In genomic region chr2:94406083-94406957, GRCm38 (mm10) we compare ENCODE assay signal across 8 mouse cellular contexts. TPM values are rescaled to one million over a fixed set of nuclear protein-coding genes. Genes with fewer than 3 reads are reported as not detected.
DNase-seq lines count a peak whose midpoint lies in the region; ATAC-seq and TF ChIP-seq lines count a peak whose summit lies in the region.

Gene Ttc17 (minus strand): TSS chr2:94406689.

- H3K4me1 ChIP-seq in erythroblast, embryonic 14.5 days (ENCODE audit: control insufficient read depth): peaks cover 33% of the 10 kb centered on the region
- peaks cover 8% of the 10 kb centered on the region for H3K4me1 ChIP-seq in heart, embryonic 11.5 days (ENCODE audit: control insufficient read depth, insufficient read depth, low read length)
- H3K4me1 ChIP-seq in kidney, embryonic 16.5 days (ENCODE audit: insufficient read depth, low read length): peaks cover 19% of the 10 kb centered on the region
- peaks cover 17% of the 10 kb centered on the region for H3K4me1 ChIP-seq in liver, adult 2 months (ENCODE audit: control insufficient read depth, insufficient read depth, low read length)

- peak within 1 kb of the TSS; percentile 99 for H3ac ChIP-seq in C2C12 (ENCODE audit: control insufficient read depth, insufficient read length, low read depth)
- H3ac ChIP-seq in myocyte (ENCODE audit: control insufficient read depth, insufficient read length): peak within 1 kb of the TSS; percentile 57

- H3K9ac ChIP-seq in heart, embryonic 11.5 days (ENCODE audit: low read depth, low read length): peak within 1 kb of the TSS; percentile 92
- H3K9ac ChIP-seq in kidney, embryonic 16.5 days (replicated peaks; ENCODE audit: low read length): peak within 1 kb of the TSS; percentile 78
- peak within 1 kb of the TSS; percentile 94 for H3K9ac ChIP-seq in liver, adult 2 months (ENCODE audit: low read depth, low read length)

- peaks cover 98% of the 10 kb centered on the region for H3K79me2 ChIP-seq in C2C12 (ENCODE audit: control insufficient read depth, insufficient read depth)
- peaks cover 4% of the 10 kb centered on the region; the same call in 1 of the 2 replicates for H3K79me2 ChIP-seq in liver, adult 2 months (ENCODE audit: control insufficient read depth, insufficient read depth, low read length)
- H3K79me2 ChIP-seq in myocyte (ENCODE audit: control insufficient read depth, insufficient read depth): peaks cover 68% of the 10 kb centered on the region

- peaks cover 32% of the 10 kb centered on the region for H3K79me3 ChIP-seq in C2C12 (ENCODE audit: low read depth)

- no peak for TF ChIP-seq CTCF in C2C12 (IDR thresholded peaks at IDR 0.05; ENCODE audit: control insufficient read depth, insufficient read depth, insufficient read length)
- TF ChIP-seq CTCF in brain, embryonic 14.5 days (IDR thresholded peaks at IDR 0.05; ENCODE audit: borderline replicate concordance, extremely low read depth, insufficient read depth, insufficient read length): no peak
- TF ChIP-seq CTCF in liver, adult 2 months (IDR thresholded peaks at IDR 0.05; ENCODE audit: low read depth, low read length): no peak

- peak; percentile 93 for TF ChIP-seq POLR2A in brain, embryonic 14.5 days (IDR thresholded peaks at IDR 0.05; ENCODE audit: borderline replicate concordance, extremely low read depth, insufficient read depth, insufficient read length, poor library complexity, severe bottlenecking)
- TF ChIP-seq POLR2A in liver, adult 2 months (IDR thresholded peaks at IDR 0.05; ENCODE audit: extremely low read depth, insufficient read depth, low read length): peak; percentile 69; the same call in 1 of the 2 replicates
- TF ChIP-seq POLR2A in myocyte (IDR thresholded peaks at IDR 0.05; ENCODE audit: insufficient read length, low read depth): peak; percentile 87

- peak; percentile 96 for DNase-seq in brain, embryonic 14.5 days (ENCODE audit: low read depth)
- DNase-seq in liver, adult 2 months (ENCODE audit: extremely low read depth, low read depth, low spot score): peak; percentile 80
- DNase-seq in splenic B cell, adult 2 months (ENCODE audit: low read depth, low spot score): peak; percentile 91

- H3K36me3 ChIP-seq in C2C12 (ENCODE audit: control insufficient read depth, insufficient read depth): peaks cover 14% of the 10 kb centered on the region
- H3K36me3 ChIP-seq in erythroblast, embryonic 14.5 days (ENCODE audit: control insufficient read depth): peaks cover 28% of the 10 kb centered on the region
- H3K36me3 ChIP-seq in heart, embryonic 11.5 days (ENCODE audit: control insufficient read depth, insufficient read depth, low read length): no peaks in the 10 kb centered on the region
- peaks cover 7% of the 10 kb centered on the region for H3K36me3 ChIP-seq in kidney, embryonic 16.5 days (ENCODE audit: insufficient read depth, low read length)
- peaks cover 10% of the 10 kb centered on the region for H3K36me3 ChIP-seq in liver, adult 2 months (ENCODE audit: control insufficient read depth, insufficient read depth, low read length)
- peaks cover 2% of the 10 kb centered on the region for H3K36me3 ChIP-seq in myocyte (ENCODE audit: control insufficient read depth, insufficient read depth)
- H3K36me3 ChIP-seq in splenic B cell, adult 2 months (ENCODE audit: control insufficient read depth, insufficient read depth, low read length, poor library complexity, severe bottlenecking): no peaks in the 10 kb centered on the region; the same call in none of the 2 replicates

- H3K4me2 ChIP-seq in heart, embryonic 11.5 days: peak within 1 kb of the TSS; percentile 90
- H3K4me2 ChIP-seq in kidney, embryonic 16.5 days (replicated peaks; ENCODE audit: low read depth, low read length): peak within 1 kb of the TSS; percentile 94
- peak within 1 kb of the TSS; percentile 96 for H3K4me2 ChIP-seq in myocyte (ENCODE audit: low read depth)

- ATAC-seq in heart, embryonic 11.5 days (replicated peaks; ENCODE audit: insufficient number of reproducible peaks, low FRiP score, low TSS enrichment): peak; percentile 94
- ATAC-seq in kidney, embryonic 16.5 days (ENCODE audit: low FRiP score, low TSS enrichment): peak; percentile 97

- no peaks in the 10 kb centered on the region for H3K9me3 ChIP-seq in erythroblast, embryonic 14.5 days (ENCODE audit: control insufficient read depth, low read length)
- H3K9me3 ChIP-seq in heart, embryonic 11.5 days (replicated peaks; ENCODE audit: control insufficient read depth, low read length): no peaks in the 10 kb centered on the region
- no peaks in the 10 kb centered on the region for H3K9me3 ChIP-seq in kidney, embryonic 16.5 days (ENCODE audit: low read length)

- H3K27me3 ChIP-seq in C2C12 (ENCODE audit: control insufficient read depth, insufficient read depth, insufficient read length) (no peaks in the 10 kb centered on the region), myocyte (ENCODE audit: control insufficient read depth, insufficient read depth, insufficient read length) (no peaks in the 10 kb centered on the region)
- no peaks in the 10 kb centered on the region for H3K27me3 ChIP-seq in erythroblast, embryonic 14.5 days (ENCODE audit: control insufficient read depth)
- no peaks in the 10 kb centered on the region for H3K27me3 ChIP-seq in heart, embryonic 11.5 days (ENCODE audit: control insufficient read depth, insufficient read depth, low read length)
- H3K27me3 ChIP-seq in kidney, embryonic 16.5 days (ENCODE audit: insufficient read depth, low read length): no peaks in the 10 kb centered on the region
- H3K27me3 ChIP-seq in liver, adult 2 months (ENCODE audit: control insufficient read depth, insufficient read depth, low read length): no peaks in the 10 kb centered on the region
- H3K27me3 ChIP-seq in splenic B cell, adult 2 months (ENCODE audit: control insufficient read depth, insufficient read depth, low read length, poor library complexity, severe bottlenecking): no peaks in the 10 kb centered on the region

- H3K4me3 ChIP-seq in C2C12 (ENCODE audit: insufficient read depth, poor library complexity, severe bottlenecking) (peak within 1 kb of the TSS; percentile 92), myocyte (peak within 1 kb of the TSS; percentile 84)
- H3K4me3 ChIP-seq in erythroblast, embryonic 14.5 days (replicated peaks): peak within 1 kb of the TSS; percentile 98
- H3K4me3 ChIP-seq in heart, embryonic 11.5 days (ENCODE audit: low read depth, low read length): peak within 1 kb of the TSS; percentile 87
- H3K4me3 ChIP-seq in kidney, embryonic 16.5 days (ENCODE audit: low read length): peak within 1 kb of the TSS; percentile 98
- peak within 1 kb of the TSS; percentile 86 for H3K4me3 ChIP-seq in liver, adult 2 months (ENCODE audit: insufficient read depth, low read depth, low read length)

- H3K27ac ChIP-seq in heart, embryonic 11.5 days (ENCODE audit: low read depth, low read length): peak within 1 kb of the TSS; percentile 88
- peak within 1 kb of the TSS; percentile 83 for H3K27ac ChIP-seq in kidney, embryonic 16.5 days (ENCODE audit: low read length)
- peak within 1 kb of the TSS; percentile 82 for H3K27ac ChIP-seq in liver, adult 2 months (replicated peaks; ENCODE audit: insufficient read depth, low read depth, low read length)

- under 1% methylated on average over 72 of the region's 77 CpGs for WGBS in heart, embryonic 11.5 days (ENCODE audit: insufficient replicate concordance)
- under 1% methylated on average over 73 of the region's 77 CpGs for WGBS in kidney, embryonic 16.5 days
- WGBS in liver, adult 2 months: under 1% methylated on average over 76 of the region's 77 CpGs

TF ChIP-seq in C2C12, 6 proteins besides CTCF, POLR2A, EP300 and RAD21:
- TF ChIP-seq MYOG (IDR thresholded peaks at IDR 0.05; ENCODE audit: control insufficient read depth, extremely low read depth, insufficient read length) (no peak), FOSL1 (IDR thresholded peaks at IDR 0.05; ENCODE audit: insufficient read depth, low read length, poor library complexity, severe bottlenecking) (no peak), MYOD1 (IDR thresholded peaks at IDR 0.05; ENCODE audit: control insufficient read depth, insufficient read length, low read depth) (no peak), MAX (IDR thresholded peaks at IDR 0.05) (no peak), CEBPB (IDR thresholded peaks at IDR 0.05; ENCODE audit: low read depth) (no peak), USF1 (IDR thresholded peaks at IDR 0.05; ENCODE audit: low read depth) (no peak)
TF ChIP-seq in C2C12: peak in this region for 0.

TF ChIP-seq in myocyte, 11 proteins besides CTCF, POLR2A, EP300 and RAD21:
- TF ChIP-seq MYOD1 (IDR thresholded peaks at IDR 0.05; ENCODE audit: control insufficient read depth in 1 of 3, insufficient read length in 2 of 3, low read depth in 2 of 3): no peak
- TF ChIP-seq SRF (IDR thresholded peaks at IDR 0.05; ENCODE audit: control insufficient read depth, insufficient read length, low read depth): peak; percentile 12
- peak; percentile 83 for TF ChIP-seq POLR2AphosphoS2 (IDR thresholded peaks at IDR 0.05; ENCODE audit: insufficient read length, low read depth)
- TF ChIP-seq USF1 (IDR thresholded peaks at IDR 0.05; ENCODE audit: low read depth): no peak

RNA-seq across cellular contexts. Expression of gene Ttc17, which starts in this region (rescaled TPM):
- polyA plus RNA-seq in C2C12 (2012; fragmentation: generic; extraction: Trizol) (7.7 TPM), myocyte (2012; fragmentation: generic; extraction: Trizol) (13.5 TPM)
- 22.6 and 28.5 TPM in 2 replicates for polyA plus RNA-seq in brain, embryonic 14.5 days (2012; rRNA removed)
- 0.14 and 0.51 TPM in 2 replicates for polyA plus RNA-seq in erythroblast, embryonic 14.5 days (2012)
- 12.4 and 13.4 TPM in 2 replicates for polyA plus RNA-seq in heart, embryonic 11.5 days (2014; fragmentation: Nextera tagmentation; extraction: Ambion mirVana)
- 17.4 and 18.6 TPM in 2 replicates for polyA plus RNA-seq in kidney, embryonic 16.5 days (2015; fragmentation: Nextera tagmentation; extraction: Ambion mirVana)
- 16.9 and 17.0 TPM in 2 replicates for total RNA-seq in liver, adult 2 months (2014; rRNA removed)
- polyA plus RNA-seq in liver, adult 2 months (2012; rRNA removed): 10.5 and 12.1 TPM in 2 replicates

Comparison
In these comparisons a context has a peak if more than half of its experiments do, and no peak if none do; other contexts are left out.
1. Peak in every context shown above with its lines: DNase-seq, ATAC-seq, H3K4me3 ChIP-seq and H3K27ac ChIP-seq.